In genomic region chr1:36744268-36744944, GRCm38 (mm10) we compare ENCODE assay signal across 8 mouse cellular contexts. TPM values are rescaled to one million over a fixed set of nuclear protein-coding genes. Genes with fewer than 3 reads are reported as not detected.
DNase-seq lines count a peak whose midpoint lies in the region; ATAC-seq and TF ChIP-seq lines count a peak whose summit lies in the region.

No protein-coding gene starts in this region.

- DNase-seq in Patski (ENCODE audit: low read depth, low spot score) = peak; percentile 4
- DNase-seq in cerebellum, adult 9-10 months = peak; percentile 84
- peak; percentile 68 for DNase-seq in frontal cortex, postnatal 10 days (ENCODE audit: low spot score in 2 of 2)
- peak; percentile 82 for DNase-seq in hindbrain, embryonic 14.5 days (ENCODE audit: low spot score)
- DNase-seq in layer of hippocampus, postnatal 14 days (ENCODE audit: low spot score in 2 of 2) = peak; percentile 74 to 77
- peak; percentile 73 for DNase-seq in lung, postnatal 0 days (ENCODE audit: low spot score)
- peak; percentile 66 for DNase-seq in ovary, postnatal 36 days (ENCODE audit: low spot score)
- DNase-seq in thymus, postnatal 25 days = peak; percentile 87

- POLR2A ChIA-PET in Patski (lab: Charles Lee) = no interaction called here

- 0 out of 2 replicates have a peak overlapping the region, but pooled peaks have one; percentile 9 for H3K27ac ChIP-seq in hindbrain, embryonic 14.5 days
- H3K27ac ChIP-seq in lung, postnatal 0 days (ENCODE audit: low read length) = no peak overlapping the region

- H3K9ac ChIP-seq in hindbrain, embryonic 14.5 days = no peak overlapping the region
- no peak overlapping the region for H3K9ac ChIP-seq in lung, postnatal 0 days (replicated peaks; ENCODE audit: low read depth)

- peak overlapping the region; percentile 47 for H3K4me2 ChIP-seq in hindbrain, embryonic 14.5 days (replicated peaks)
- 0 out of 2 replicates have a peak overlapping the region, but pooled peaks have one; percentile 25 for H3K4me2 ChIP-seq in lung, postnatal 0 days (replicated peaks; ENCODE audit: low read depth, low read length)

- H3K4me3 ChIP-seq in hindbrain, embryonic 14.5 days (replicated peaks; ENCODE audit: low read length) = peak overlapping the region; percentile 13; the same call in 1 of the 2 replicates
- H3K4me3 ChIP-seq in lung, postnatal 0 days (ENCODE audit: low read depth, low read length) = no peak overlapping the region

- CTCF ChIA-PET in Patski (lab: Charles Lee) = interaction anchor here (1.2 to 1.3 kb wide), 2 partner anchors 8 to 197 kb away, joined by 3 to 6 read pairs; partner anchors contain the start of gene Ankrd39

- no peaks in the 10 kb centered on the region for H3K36me3 ChIP-seq in hindbrain, embryonic 14.5 days (replicated peaks; ENCODE audit: control insufficient read depth, insufficient read depth)
- H3K36me3 ChIP-seq in lung, postnatal 0 days (ENCODE audit: insufficient read depth, low read length) = no peaks in the 10 kb centered on the region

- in situ Hi-C loops in Patski (cut with MboI; ENCODE audit: low pct_unique_long_range_greater_than_20kb) = no loop called here

- TF ChIP-seq CTCF in Patski (IDR thresholded peaks at IDR 0.05) = peak; percentile 86
- TF ChIP-seq CTCF in lung, postnatal 0 days (IDR thresholded peaks at IDR 0.05) = peak; percentile 86

- 20% methylated on average over 17 of the region's 17 CpGs for WGBS in hindbrain, embryonic 14.5 days
- WGBS in lung, postnatal 0 days = 15% methylated on average over 17 of the region's 17 CpGs

- TF ChIP-seq EP300 in lung, postnatal 0 days (IDR thresholded peaks at IDR 0.05) = no peak

- no peaks in the 10 kb centered on the region for H3K9me3 ChIP-seq in hindbrain, embryonic 14.5 days (ENCODE audit: control insufficient read depth, low read length)
- H3K9me3 ChIP-seq in lung, postnatal 0 days (ENCODE audit: low read length) = no peaks in the 10 kb centered on the region

- peaks cover 9% of the 10 kb centered on the region for H3K27me3 ChIP-seq in Patski
- H3K27me3 ChIP-seq in hindbrain, embryonic 14.5 days (ENCODE audit: control insufficient read depth, insufficient read depth, low read length) = no peaks in the 10 kb centered on the region
- H3K27me3 ChIP-seq in lung, postnatal 0 days (replicated peaks; ENCODE audit: insufficient read depth, low read length) = no peaks in the 10 kb centered on the region

- no peak for ATAC-seq in Patski
- ATAC-seq in hindbrain, embryonic 14.5 days (ENCODE audit: low FRiP score) = peak; percentile 79
- no peak; the same call in 1 of the 2 replicates for ATAC-seq in lung, postnatal 0 days

- H3K4me1 ChIP-seq in hindbrain, embryonic 14.5 days (replicated peaks; ENCODE audit: control insufficient read depth, insufficient read depth, low read length) = peaks cover 11% of the 10 kb centered on the region
- no peaks in the 10 kb centered on the region for H3K4me1 ChIP-seq in lung, postnatal 0 days (ENCODE audit: insufficient read depth, low read depth, low read length)

RNA-seq across cellular contexts. Expression of gene Zap70, which starts 17.2 kb away (rescaled TPM):
- polyA plus RNA-seq in Patski (2021) = 0.13 TPM
- 0.69 and 2.3 TPM in 2 replicates for polyA plus RNA-seq in hindbrain, embryonic 14.5 days (2014; fragmentation: Nextera tagmentation; extraction: Ambion mirVana)
- 1 to 10 TPM; 4.7 TPM for total RNA-seq in layer of hippocampus, postnatal 14 days (2021)
- 4.3 and 5.2 TPM in 2 replicates for polyA plus RNA-seq in lung, postnatal 0 days (2015; fragmentation: Nextera tagmentation; extraction: Ambion mirVana)

RNA-seq across cellular contexts. Expression of gene Actr1b, which starts 30.2 kb away (rescaled TPM):
- polyA plus RNA-seq in Patski (2021) = 170 TPM
- polyA plus RNA-seq in hindbrain, embryonic 14.5 days (2014; fragmentation: Nextera tagmentation; extraction: Ambion mirVana) = 95.0 and 97.4 TPM in 2 replicates
- 100 to 1,000 TPM; 215 to 223 TPM for total RNA-seq in layer of hippocampus, postnatal 14 days (2021)
- 68.2 and 75.8 TPM in 2 replicates for polyA plus RNA-seq in lung, postnatal 0 days (2015; fragmentation: Nextera tagmentation; extraction: Ambion mirVana)

RNA-seq across cellular contexts. Expression of gene 4933424G06Rik, which starts 34.5 kb away (rescaled TPM):
- 0.23 TPM for polyA plus RNA-seq in Patski (2021)
- 0.48 and 0.54 TPM in 2 replicates for polyA plus RNA-seq in hindbrain, embryonic 14.5 days (2014; fragmentation: Nextera tagmentation; extraction: Ambion mirVana)
- under 1 TPM; 0.36 to 0.60 TPM for total RNA-seq in layer of hippocampus, postnatal 14 days (2021)
- 0.11 TPM in 1 of 2 replicates, not detected in the other for polyA plus RNA-seq in lung, postnatal 0 days (2015; fragmentation: Nextera tagmentation; extraction: Ambion mirVana)

RNA-seq across cellular contexts. Expression of gene Cox5b, which starts 53.2 kb away (rescaled TPM):
- 483 TPM for polyA plus RNA-seq in Patski (2021)
- 772 and 811 TPM in 2 replicates for polyA plus RNA-seq in hindbrain, embryonic 14.5 days (2014; fragmentation: Nextera tagmentation; extraction: Ambion mirVana)
- total RNA-seq in layer of hippocampus, postnatal 14 days (2021) = 100 to 1,000 TPM; 770 to 824 TPM
- 408 and 474 TPM in 2 replicates for polyA plus RNA-seq in lung, postnatal 0 days (2015; fragmentation: Nextera tagmentation; extraction: Ambion mirVana)

Comparison
In these comparisons a context has a peak if more than half of its experiments do, and no peak if none do; other contexts are left out.
1. DNase-seq: peak in every context shown above with its lines; median percentile 87 in thymus, postnatal 25 days; 84 in cerebellum, adult 9-10 months; 82 in hindbrain, embryonic 14.5 days; 76 in layer of hippocampus, postnatal 14 days; 73 in lung, postnatal 0 days; 68 in frontal cortex, postnatal 10 days; 66 in ovary, postnatal 36 days; 4 in Patski.